Mouse (Mus musculus): ENCODE results near the gene Als2cr12.
"Not testable (repeated sequence)": the region's sequence is repeated elsewhere in the genome, so short reads cannot be mapped to it uniquely, and the experiment has no call there.

Als2cr12 gene

DNA sequence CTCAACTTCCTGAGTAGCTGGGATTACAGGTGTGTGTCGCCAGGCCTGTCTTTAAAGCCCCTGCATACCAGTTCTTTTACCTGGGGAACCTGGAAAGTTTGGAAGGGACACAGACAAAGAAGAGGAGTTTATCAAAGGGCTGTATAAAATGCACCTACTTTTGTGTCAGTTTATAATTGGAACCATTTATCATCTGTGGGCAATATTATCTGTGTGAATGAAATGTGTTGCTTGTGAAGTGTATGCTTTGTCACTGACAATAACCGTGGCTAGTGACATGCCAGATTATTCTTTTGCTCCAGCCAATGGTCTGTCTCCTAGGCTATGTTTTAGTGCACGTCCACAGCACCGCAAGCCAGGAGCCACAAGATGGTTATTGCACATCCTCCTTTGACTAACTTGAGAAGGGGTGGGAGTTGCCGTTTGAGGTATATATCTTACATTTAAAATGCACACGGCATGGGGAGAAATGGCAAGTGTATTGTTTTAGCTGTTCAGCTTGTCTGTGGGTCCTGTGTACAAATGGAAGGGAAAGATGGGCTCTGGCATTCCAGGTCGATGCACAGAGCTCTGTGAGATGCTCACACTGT, 23.7 kb upstream of the Als2cr12 start:
- no peak for DNase-seq (ENCODE audit: low read depth, low spot score)

DNA sequence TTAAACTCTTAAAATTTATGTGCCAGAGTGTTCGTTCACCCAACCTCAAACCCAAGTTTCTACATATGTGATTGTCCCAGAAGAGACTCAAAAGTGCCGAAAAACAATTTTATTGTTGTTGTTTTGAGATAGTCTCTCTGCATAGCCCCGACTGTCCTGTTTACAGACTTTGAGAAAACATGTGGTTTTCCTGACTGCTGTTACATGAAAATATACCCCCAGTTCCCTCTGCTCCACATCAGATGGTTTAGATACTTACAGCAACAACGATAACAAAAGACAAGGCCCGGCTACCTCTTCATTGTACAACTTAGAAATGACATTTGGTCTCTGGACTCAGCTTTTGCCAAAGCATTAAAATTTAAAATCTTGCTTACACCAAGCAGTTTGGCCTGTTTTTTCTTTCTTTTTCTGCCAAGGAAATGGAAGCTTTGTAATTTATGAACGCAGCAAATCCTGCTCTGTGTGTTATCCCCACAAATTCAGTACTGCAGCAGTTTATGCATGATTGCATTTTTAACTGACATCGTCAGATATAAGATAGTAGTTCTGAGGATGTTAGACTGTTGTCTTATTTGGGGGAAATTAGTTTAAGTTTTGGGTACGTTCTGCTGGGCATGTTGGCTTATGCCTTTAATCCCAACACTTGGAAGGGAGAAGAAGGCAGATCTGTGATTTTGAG, 21.9 kb upstream of the Als2cr12 start:
- DNase-seq (ENCODE audit: low read depth, low spot score) = no peak

DNA sequence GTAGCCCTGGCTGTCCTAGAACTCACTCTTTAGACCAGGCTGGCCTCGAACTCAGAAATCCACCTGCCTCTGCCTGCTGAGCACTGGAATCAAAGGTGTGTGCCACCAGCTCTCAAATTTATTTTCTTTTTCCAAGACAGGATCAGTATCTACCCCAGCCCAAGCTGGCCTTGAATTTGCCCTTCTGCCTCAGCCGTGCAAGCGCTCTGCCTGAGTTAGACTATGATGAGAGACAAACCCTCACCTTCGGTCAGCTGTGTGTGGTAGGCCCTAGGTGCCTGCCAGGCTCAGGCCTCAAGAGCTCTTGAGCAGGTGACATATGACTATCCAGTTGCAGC, 21.1 kb upstream of the Als2cr12 start:
- no peak for DNase-seq (ENCODE audit: low read depth, low spot score)

DNA sequence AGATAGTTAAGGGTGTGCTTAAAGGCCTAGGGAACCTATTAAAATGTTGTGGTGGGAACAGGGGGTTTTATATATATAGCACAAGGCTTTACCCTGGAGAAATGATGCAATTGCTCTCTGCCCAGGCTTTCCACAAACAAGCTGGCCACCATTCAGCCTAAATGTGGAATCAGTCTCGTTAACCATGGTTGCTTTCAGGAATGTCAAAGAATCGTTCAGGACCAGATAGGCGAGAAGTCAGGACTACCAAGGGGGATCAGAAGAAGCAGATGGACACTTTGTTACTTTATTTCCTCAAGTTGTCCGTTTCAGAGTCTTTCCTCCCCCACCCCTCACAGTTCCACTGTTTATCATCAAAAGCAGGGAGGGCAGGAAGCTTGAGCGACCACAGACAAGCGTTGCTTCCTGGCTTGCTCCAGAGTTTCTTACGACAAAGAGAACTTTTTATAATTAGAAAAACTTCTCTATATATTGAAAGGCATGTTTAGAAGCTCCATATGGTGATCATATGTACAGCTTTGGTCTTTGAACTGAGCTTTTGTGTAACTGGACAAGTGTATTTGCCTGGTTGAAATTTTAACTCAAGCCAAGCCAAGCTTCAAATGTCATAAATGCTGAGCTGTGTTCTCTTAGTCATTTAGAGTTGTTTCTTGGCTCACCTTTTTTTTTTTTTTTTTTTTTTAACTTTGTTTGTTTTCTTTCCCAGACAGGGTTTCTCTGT, 20.5 kb upstream of the Als2cr12 start:
- DNase-seq (ENCODE audit: low read depth, low spot score) = no peak

DNA sequence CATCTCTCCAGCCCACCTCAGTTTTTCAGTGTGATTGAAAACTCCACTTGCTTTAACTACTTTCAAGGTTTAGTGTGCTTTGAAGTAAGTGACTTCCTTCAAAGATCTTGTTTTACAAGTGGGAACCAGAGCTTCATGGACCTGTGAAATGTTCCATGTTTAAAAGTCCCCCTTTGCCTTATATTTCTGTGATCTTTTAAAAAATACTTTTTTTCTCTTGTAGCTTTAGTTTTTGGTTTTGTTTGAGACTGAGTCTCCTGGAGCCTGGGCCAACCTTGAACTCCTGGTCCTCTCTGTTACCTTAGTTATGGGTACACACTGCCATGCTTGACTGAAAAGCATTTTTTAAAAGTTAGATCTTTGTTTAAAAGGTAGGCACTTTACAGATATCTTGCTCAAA, 19.7 kb upstream of the Als2cr12 start:
- no peak for DNase-seq (ENCODE audit: low read depth, low spot score)

DNA sequence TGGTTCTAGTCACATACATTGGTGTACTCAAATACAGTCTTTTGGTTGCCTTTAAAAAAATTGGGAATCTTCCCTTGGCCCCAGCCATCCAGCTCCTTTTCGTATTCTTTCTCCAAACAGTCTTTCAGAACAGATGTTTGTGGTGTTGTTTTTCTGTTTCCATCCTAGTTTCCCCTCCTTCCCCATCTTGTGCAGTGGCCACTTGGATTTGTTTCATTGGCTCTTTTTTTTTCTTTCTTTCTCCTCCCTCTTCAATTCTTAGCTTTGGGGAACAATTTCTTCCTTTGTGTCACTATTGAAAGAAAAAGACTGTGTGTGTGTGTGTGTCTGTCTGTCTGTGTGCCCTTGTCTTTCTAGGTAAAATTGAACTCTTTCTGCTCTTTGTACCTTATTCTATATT, 18.6 kb upstream of the Als2cr12 start:
- no peak for DNase-seq (ENCODE audit: low read depth, low spot score)

DNA sequence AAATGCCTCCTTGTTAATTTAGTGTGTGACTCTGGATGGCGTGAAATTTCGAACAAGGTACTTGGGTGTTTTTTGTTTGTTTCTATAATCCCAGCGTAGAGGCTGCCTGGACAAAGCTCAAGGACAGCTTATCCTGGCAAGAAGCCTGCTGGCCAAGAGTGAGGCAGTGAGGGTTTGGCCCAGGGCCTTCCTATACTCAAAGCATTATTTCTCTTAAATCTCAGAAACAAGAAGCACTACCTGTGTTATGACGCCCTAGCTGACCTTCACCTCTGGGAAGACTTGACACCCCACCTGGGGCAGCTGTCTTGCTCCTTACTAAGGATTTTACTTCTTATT, 18.1 kb upstream of the Als2cr12 start:
- DNase-seq (ENCODE audit: low read depth, low spot score) = no peak

DNA sequence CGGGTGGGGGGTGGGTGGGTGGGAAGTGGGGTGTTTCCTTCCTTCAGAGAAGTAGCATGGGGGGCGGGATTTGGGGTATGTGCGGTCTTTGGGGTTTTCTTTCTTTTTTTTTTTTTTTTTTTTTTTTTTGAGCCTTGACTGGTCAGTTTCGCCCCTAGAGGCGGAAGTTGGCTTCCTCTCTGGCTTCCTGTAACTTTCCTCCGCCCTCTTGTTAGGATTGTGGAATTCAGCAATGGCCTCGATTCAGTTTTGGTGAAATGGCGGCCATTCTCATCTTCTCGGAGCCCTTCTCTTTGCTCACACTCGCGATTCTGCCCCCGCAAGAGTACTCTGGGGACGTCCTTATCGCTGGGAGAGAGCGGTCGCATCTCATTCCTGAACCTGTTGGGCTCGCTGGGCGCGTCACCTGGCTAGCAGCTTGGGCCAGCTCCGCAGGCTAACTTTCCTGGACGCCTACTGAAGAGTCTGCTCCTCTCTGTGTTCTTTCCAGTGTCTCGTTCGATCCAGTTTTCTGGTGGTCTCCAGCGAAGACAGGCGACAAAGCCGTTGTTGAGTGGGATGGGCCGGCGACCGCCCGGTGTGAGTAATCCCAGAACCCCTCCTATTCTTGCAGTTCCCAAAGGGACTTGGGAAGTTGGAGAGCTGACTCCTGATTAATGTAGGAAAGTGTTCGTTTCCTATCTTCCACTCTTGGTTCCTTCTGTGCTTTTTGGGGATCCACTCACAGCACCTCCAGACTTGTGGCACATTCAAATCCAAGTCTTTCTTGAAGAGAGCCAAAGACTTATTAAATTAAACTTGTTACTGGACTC, 17.5 kb upstream of the Als2cr12 start:
- DNase-seq (ENCODE audit: low read depth, low spot score) = no peak

DNA sequence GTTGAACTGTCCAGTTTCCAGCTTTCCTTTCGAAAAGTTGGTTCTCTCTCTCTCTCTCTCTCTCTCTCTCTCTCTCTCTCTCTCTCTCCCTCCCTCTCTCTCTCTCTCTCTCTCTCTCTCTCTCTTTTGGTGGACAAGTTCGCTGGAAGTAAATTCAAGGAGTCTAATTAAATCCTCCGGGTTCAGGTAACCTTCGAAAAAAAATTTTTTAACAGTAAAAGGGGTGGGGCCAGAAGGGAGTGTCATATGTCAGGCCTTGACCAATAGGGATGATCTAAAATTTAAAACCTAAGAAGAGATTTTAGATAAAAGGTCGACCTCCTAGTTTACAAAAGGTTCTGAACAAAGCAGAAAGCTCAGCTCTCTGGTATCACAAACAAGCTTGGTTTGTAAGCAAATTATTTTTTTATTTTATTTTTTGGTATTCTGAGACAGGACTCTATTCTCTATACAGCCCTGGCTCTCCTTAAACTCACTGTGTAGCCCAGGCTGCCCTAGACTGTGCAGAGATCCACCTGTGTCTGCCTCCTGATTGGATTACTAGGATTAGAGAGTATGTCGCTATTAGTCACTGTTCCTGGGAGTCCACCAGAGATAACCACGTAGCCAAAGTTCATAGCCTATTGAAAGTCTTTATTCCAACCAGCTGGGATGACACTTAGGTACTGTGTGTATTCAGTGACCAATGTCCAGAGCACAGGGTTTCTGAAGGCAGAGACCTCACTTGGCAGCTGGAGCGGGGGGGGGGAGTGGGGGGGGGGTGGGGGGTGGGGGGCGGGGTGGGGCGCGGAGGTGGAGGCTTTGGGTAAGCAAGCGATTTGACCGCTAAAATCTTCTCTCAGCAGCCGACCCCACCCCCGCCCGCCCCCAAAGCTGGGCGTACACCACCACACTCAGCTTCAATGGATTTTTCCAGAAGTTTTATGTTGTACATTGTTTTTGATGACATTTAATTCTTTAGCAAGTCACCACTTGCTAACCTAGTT, 16.6 kb upstream of the Als2cr12 start:
- DNase-seq (ENCODE audit: low read depth, low spot score) = no peak

DNA sequence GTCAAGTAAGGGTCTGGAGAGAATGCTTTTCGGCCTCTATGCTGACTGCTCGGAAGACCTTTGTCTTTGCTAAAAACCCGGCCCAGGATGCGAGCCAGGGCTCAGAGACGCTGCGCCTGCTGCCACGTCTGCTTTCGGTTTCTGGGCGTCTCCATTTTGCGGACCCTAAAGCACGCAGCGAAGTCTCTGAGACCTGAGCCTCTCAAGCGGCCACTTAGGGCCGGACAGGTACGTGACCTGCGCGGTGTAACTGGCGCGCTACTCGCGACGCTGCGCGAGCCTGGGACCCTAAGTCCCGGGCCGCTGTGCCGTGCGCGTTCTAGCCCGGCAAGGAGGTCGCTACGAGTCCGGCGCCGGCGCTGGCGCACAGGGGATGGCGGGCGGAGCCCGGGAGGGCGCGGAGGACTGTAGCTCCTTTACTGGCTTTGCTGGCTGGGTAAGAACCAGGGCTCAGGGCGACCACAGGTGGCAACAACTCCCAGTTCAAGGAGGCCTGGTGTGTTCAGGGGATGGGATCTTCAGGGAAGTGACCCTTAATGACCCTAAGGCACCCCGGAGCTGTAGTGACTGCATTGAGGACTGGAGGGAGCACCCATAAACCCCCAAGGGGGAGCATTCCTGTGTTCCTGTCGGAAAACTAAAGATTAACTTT, 15.7 kb upstream of the Als2cr12 start, which contains the start of gene Cflar:
Gene Cflar (plus strand): TSS at position 144 of the 652 bp plus-strand sequence.
- DNase-seq (ENCODE audit: low read depth, low spot score) = no peak

DNA sequence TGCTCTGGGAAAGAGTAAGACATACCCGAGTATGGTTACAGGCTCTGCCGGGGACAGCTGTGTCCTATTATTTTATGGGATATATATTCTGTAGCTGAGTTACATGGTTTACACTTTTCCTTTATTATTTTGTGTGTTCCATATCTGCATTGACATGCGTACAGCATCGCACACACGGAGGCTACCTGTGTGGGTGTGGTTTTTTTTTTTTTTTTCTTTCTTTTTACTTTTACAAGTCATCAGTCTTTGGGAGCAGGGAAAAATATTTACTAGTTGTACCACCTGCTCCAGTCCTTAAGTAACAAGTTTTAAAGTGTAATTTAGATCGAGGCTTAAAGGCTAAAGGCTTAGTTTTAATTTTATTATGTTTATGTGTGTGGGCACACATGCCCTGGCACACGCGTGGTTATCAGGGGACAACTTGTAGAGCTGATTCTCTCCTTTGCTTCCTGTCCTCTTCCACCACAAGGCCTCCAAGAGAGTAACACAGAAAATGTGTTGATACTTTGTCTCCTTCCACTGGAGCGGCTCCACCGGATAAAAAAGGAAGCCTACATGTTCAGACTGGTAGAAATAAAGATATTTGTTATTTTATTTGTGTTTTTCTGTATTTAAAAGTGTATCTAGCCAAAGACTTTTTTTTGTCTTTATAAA, 15.0 kb upstream of the Als2cr12 start:
- no peak for DNase-seq (ENCODE audit: low read depth, low spot score)

DNA sequence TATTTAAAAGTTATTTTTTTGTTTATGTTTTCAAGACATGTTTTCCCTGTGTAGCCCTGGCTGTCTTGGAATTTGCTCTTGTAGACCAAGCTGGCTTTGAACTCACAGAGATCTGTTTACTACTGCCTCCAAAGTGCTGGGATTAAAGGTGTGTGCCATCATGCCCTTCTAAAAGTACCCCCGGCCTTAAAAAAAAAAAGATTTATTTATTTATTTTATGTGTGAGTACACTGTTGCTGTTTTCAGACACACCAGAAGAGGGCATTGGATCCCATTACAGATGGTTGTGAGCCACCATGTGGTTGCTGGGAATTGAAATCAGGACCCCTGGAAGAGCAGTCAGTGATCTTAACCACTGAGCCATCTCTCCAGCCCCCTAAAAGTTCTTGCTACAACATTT, 14.3 kb upstream of the Als2cr12 start:
- DNase-seq (ENCODE audit: low read depth, low spot score) = not testable (repeated sequence)

DNA sequence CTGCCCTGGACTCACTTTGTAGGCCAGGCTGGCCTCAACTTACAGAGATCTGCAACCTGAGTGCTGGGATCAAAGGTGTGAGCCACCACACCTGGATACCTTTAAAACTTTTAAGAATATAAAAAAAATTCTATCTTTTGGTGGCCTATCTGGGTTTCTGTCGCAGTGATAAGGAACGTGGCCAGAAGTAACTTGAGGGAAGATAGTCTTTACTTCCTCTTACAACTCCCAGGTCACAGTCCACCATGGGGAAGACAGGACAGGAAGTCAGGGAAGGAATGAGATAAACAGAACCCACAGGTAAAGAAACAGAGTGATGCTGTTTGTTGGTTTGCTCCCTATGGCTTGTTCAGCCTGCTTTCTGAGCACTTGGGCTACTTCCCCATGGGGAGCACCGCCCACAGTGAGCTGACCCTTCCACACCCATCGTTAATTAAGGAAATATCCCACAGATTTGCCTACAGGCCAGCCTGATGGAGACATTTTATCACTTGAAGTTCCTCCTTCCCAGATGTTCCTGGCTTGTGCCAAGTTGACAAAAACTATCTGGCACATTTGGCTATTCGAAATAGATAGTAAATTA, 4.9 kb upstream of the Als2cr12 start:
- not testable (repeated sequence) for DNase-seq (ENCODE audit: low read depth, low spot score)

DNA sequence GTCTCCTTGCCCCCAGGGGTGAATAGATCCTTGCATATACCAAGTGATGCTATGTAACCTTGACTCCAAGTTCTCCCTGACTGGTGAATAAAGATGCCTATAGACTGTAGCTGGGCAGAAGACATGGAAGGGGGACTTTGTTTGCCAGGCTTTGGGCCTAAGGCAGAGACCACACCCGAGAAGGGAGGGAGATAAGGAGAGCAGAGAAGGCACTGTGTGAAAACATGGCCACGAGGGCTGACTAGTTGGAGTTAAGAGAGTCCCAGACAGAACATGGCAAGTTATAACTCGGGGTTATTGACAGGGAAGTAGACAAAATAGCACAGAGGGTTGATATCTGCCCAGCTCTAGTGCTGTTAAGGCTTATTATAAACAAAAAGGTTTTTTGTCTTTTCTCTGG, 4.2 kb upstream of the Als2cr12 start:
- DNase-seq (ENCODE audit: low read depth, low spot score) = no peak

DNA sequence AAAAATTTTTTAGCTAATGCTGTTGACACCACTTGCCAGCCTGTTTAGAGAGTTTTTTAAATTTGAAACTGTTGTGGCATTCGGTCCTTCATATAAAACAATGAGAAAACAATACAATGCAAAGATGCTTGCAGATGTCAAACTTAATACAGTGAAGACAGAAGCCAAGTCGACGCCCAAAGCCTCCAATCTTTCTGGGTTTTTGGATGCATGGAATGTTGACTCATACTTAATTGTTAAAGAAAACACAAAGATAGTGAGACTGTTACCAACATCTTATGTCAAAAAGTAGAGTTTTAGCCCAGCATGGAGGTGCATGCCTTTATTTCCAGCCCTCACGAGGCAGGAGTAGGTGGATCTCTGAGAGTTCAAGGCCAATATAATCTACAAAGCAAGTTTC, 3.0 kb upstream of the Als2cr12 start:
- DNase-seq (ENCODE audit: low read depth, low spot score) = no peak

DNA sequence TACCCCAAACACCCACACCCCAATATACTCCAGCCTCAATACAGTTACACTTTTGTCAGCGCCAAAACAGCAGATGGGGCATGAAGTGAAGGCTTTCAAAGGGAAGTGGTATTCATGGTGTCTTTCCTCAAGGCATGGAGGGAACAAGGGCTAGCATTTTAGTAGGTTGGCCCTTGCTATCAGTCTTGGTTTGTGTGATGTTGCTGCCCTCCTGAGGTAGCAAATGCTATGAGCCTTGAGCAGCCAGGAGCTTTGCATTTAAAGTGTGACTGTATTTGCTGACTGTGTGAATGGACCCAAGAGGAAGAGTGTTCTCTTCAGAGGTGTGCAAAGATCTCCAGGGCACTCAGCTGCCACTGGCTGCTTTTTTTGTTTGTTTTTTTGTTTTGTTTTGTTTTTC, 1.8 kb upstream of the Als2cr12 start:
- not testable (repeated sequence) for DNase-seq (ENCODE audit: low read depth, low spot score)

DNA sequence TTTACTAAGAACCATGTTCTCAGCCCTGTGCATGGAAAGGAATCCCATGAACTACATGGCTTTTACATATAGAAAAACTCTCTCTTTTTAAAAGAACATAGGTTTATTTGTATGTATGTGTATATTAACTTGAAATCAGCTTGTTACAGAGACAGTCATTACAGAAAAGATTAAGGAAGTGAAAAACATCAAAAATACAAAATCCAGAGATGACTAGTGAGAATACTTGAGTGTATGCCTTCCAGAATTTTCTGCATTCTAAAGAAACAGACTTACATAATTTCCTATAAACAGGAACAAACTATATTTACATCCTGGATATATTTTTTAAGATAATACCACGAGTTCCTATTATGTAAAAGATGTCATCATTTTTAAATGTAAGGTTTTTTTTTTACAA, 2.1 kb downstream of the Als2cr12 start:
- DNase-seq (ENCODE audit: low read depth, low spot score) = no peak

DNA sequence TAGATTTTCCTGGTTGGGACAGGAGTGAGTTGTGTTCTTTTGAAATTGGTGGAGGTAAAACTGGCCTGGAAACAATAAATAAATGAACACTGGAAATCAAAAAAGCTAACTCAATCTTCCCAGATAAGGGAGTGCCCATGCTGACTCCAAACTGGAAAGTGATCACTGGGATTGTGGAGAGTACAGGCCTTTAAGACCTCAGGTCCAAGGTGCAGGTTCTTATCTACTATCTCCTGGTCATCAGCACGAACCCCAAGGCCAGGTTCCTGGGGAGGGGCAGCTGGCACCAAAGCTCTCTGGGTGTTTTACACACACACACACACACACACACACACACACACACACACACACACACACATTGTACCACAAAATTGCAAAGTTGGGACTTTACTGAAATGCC, 4.1 kb downstream of the Als2cr12 start:
- DNase-seq (ENCODE audit: low read depth, low spot score) = not testable (repeated sequence)

DNA sequence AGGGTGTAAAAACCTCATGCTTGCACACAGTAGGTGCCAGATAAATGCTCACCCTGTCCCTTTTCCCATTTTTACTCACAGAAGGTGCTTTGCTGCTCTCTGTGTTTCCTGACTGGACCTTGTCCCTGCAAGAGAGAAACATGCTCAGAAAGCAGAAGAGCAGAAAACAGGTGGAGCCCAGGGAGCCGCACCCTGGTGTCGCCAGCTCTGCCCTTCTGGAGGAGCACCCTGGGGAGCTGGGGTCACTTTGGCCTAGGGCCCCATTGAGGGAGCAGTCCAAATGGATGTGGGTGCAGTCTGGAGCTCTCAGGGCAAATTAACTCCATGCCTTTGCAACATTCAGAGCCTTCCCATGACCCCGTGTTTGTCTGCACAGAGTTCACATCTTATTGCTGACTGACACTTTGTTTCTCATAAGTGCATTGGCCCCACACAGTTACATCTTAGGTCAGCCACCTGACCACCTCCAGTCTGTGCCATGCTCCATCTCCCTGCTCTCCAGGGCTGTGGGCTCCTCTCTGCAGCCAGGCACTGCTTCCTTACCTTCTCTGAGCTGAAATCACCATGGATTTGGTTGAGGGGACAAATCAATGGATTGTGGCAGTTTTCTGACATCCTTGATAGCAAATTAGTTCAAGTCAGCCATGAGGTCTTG, 4.8 kb downstream of the Als2cr12 start:
- DNase-seq (ENCODE audit: low read depth, low spot score) = not testable (repeated sequence)
